Mouse (Mus musculus) adrenal gland, postnatal 0 days (tissue): ENCODE data around the gene Dtd1. TPM values are rescaled to one million over a fixed set of nuclear protein-coding genes. Genes with fewer than 3 reads are reported as not detected.

ENCODE experiments used
- microRNA-seq: library from miRNA; unstranded; fragments of <30 nt; microRNA quantifications from one replicate; pipeline ENCODE4, GENCODE M21; 2016; ENCODE audit warnings: borderline replicate concordance; ENCODE audit not compliant: insufficient number of aligned reads
- polyA plus RNA-seq: library from polyadenylated mRNA; unstranded; fragments of >200 nt; fragmentation: Nextera tagmentation; extraction: Ambion mirVana; gene quantifications from 2 replicates; pipeline ENCODE4 v1.2.1, GENCODE M21; 2015

Gene Dtd1
- polyA plus RNA-seq = 42.7 and 47.5 TPM in 2 replicates

GRCm38 (mm10) chr2:144599831-144600687 lies at the start of gene Dtd1:
Dtd1 (plus strand) TSS chr2:144599897.

DNA sequence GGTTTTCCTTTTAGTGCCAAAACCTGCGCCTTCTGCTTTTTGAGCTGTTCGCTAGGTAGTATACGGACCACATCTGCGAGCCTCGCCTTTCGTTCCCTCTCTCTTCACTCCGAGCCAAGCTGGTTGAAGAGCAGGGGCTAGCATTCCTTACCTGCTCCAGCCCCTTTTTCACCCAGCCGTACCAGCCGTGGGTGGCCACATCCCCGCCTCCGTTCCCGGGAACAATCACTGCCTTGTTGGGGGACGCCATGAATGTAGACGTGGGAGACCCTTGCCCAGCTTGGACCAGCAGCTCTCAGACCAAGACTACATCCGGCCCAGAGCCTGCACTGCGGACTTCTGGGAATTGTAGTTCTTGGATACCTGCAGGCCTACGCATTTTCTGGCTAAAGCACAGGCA lies 49.2 kb upstream of the Dtd1 start, which contains the start of gene Rbbp9:
TSS of gene Rbbp9 (minus strand) at position 341 of the 400 bp plus-strand sequence.

GRCm38 (mm10) chr2:144555820-144556552 lies 43.7 kb upstream of the Dtd1 start, which contains the start of gene Sec23b:
Sec23b (plus strand) TSS chr2:144556229.

GRCm38 (mm10) chr2:144593951-144594651 lies 5.6 kb upstream of the Dtd1 start, which contains the start of gene Smim26:
Smim26 (plus strand) TSS chr2:144594054.

Small RNA genes lying within 50 kb of the gene (microRNA-seq; reads per million reads assigned to microRNA genes)
- gene Gm24823 = not detected

Other genes with a start within 250 kb of the Dtd1 start
- gene Kat14, start 230.9 kb upstream of the Dtd1 start, polyA plus RNA-seq = 15.0 and 19.5 TPM in 2 replicates
- 2.0 and 4.5 TPM in 2 replicates for gene Pet117, start 230.9 kb upstream of the Dtd1 start, polyA plus RNA-seq
- 1.4 and 3.1 TPM in 2 replicates for gene Dzank1, start 72.5 kb upstream of the Dtd1 start, polyA plus RNA-seq
- 6.6 and 15.3 TPM in 2 replicates for gene Polr3f, start 72.2 kb upstream of the Dtd1 start, polyA plus RNA-seq
- 50.3 and 53.3 TPM in 2 replicates for gene Rbbp9, start 49.0 kb upstream of the Dtd1 start, polyA plus RNA-seq
- 50.5 and 72.9 TPM in 2 replicates for gene Sec23b, start 43.7 kb upstream of the Dtd1 start, polyA plus RNA-seq
- gene Smim26, start 5.8 kb upstream of the Dtd1 start, polyA plus RNA-seq = 109 and 118 TPM in 2 replicates
- gene Scp2d1, start 223.8 kb downstream of the Dtd1 start, polyA plus RNA-seq = not detected in 2 replicates